Mouse (Mus musculus): ENCODE results near the gene Ogfr. TPM values are rescaled to one million over a fixed set of nuclear protein-coding genes. Genes with fewer than 3 reads are reported as not detected.

The Ogfr gene
- total RNA-seq (2018; cell fraction: chromatin; rRNA removed): 100 to 1,000 TPM in 8 of 26 experiments, 10 to 100 TPM in 18; 35.4 to 176 (median 91.3) TPM
- 100 to 1,000 TPM in 14 of 26 experiments, 10 to 100 TPM in 12; 65.8 to 175 (median 125) TPM for total RNA-seq (2018; cell fraction: cytosol; rRNA removed)
- total RNA-seq (2018; cell fraction: nucleus; rRNA removed): 100 to 1,000 TPM in 18 of 26 experiments, 10 to 100 TPM in 8; 62.2 to 241 (median 143) TPM
- 50.5 to 112 TPM (median 71.7 TPM) in 3 replicates for polyA plus RNA-seq (2018)

DNA sequence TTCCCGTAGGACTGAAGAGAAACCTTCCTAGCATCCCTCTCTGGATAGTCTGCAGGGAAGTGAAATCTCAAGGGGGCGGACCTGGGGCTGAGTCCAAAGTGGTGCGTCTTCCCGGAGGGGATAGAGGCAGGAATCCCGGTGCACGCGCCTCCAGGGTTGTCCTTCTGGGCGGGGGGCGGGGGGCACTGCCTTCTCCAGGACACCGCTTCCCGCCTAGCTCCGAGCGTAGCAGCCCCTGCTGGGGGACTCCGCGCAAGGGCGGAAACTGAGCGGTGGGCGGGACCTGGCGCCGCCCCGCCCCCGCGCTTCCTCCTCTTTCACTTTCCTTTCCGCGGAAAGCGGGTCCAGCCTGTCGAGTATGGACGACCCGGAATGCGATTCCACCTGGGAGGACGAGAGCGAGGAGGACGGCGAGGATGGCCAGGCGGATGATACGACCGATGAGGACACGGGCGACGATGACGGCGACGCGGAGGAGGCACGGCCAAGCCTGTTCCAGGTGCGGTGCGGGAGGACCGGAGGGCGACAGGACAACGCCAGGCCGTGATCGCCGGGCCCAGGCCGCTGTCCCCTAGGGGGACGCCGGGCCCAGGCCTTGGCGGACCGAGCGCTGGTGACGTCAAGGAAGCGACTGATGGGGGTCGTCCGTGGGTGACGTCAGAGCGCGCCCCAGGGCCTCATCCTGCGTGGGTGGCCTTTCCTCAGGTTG, at the start of gene Ogfr:
TSS of gene Ogfr (plus strand) at position 123 of the 709 bp plus-strand sequence.
- Histone ChIP-seq H3K79me2 (ENCODE audit: inconsistent target) (peaks cover 67% of the 10 kb centered on the region), H3K36me3 (ENCODE audit: inconsistent target) (peaks cover 52% of the 10 kb centered on the region), H3K4me3 (ENCODE audit: inconsistent target) (peak within 1 kb of the TSS; percentile 93), H3K27ac (peak within 1 kb of the TSS; percentile 60)
- WGBS (ENCODE audit: missing documents): under 1% methylated on average over 55 of the region's 67 CpGs

DNA sequence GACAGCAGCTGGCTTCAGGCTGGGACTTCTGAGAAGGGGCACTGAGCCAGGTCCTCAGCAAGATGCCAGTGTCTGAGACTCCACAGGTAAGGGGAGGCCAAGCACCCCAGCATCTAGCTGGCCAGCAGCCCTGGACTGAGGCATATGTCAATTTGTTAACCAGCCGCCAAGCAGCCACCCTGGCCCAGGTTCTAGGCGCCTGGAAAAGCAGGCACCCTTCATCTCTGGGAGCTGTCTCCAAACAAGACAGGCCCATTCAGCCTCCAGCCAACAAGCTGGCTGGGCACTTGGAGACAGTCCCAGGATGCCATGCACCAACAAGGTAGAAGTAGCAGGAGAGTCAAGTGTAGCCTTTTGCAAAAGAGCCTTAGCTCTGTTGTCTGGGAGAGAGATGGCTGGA, 45.4 kb upstream of the Ogfr start:
- H3K36me3 ChIP-seq (ENCODE audit: inconsistent target): no peaks in the 10 kb centered on the region
- 96% methylated on average over 2 of the region's 2 CpGs for WGBS (ENCODE audit: missing documents)
- H3K79me2 ChIP-seq (ENCODE audit: inconsistent target): no peaks in the 10 kb centered on the region
- H3K27ac ChIP-seq: no peak overlapping the region
- H3K4me3 ChIP-seq (ENCODE audit: inconsistent target): no peak overlapping the region

DNA sequence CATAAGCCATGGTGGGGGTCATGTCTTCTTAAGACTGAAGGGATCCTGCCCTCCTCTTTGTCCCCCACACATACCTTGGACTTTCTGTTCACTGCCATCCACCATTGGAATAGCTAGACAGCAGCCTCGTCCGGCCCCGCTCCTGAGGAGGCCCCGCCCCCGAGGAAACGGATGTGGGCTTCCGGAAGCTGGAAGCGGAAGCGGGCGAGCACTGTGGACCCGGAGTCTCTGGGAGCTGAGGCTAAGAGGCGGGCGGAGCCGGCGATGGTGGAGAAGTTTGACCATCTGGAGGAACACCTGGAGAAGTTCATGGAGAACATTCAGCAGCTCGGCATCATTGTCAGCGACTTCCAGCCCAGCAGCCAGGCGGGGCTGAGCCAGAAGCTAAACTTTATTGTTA, 44.0 kb upstream of the Ogfr start:
- Histone ChIP-seq H3K4me3 (ENCODE audit: inconsistent target) (no peak overlapping the region), H3K79me2 (ENCODE audit: inconsistent target) (no peaks in the 10 kb centered on the region), H3K27ac (no peak overlapping the region), H3K36me3 (ENCODE audit: inconsistent target) (no peaks in the 10 kb centered on the region)
- 51% methylated on average over 18 of the region's 18 CpGs for WGBS (ENCODE audit: missing documents)

DNA sequence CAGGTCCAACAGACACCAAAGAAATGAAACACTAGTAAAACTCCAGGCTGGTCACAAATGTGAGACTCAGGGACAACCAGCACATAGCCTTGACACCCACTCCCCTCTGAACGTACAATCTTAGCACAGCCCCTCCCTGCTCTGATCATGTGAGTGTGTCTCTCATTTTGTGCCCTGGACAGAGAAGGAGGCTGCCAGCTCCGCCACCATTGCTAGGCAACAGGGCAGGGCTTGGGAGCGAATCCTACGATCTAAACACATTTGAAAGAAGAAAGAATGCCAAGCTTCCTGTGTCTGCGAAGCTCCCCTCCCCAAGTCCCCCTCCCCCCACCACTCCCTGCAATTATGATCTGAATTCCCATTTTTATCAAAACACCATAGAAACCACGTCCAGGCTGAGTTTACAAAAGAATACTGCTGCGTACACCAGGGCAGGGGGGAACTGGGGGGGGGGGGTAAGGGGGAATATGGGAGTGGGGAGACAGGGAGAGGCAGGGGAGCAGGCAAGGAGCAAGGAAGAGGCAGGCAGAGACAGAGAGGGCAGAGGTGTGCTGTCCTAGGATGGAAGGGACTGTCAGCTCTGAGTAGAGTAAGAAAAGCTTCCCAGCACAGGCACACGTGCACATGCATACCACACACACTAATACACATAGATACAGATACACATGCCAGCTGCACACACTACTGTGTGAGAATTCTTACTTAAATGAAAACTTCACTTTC, 41.5 kb upstream of the Ogfr start:
- Histone ChIP-seq H3K4me3 (ENCODE audit: inconsistent target) (no peak overlapping the region), H3K79me2 (ENCODE audit: inconsistent target) (no peaks in the 10 kb centered on the region), H3K27ac (no peak overlapping the region), H3K36me3 (ENCODE audit: inconsistent target) (no peaks in the 10 kb centered on the region)
- WGBS (ENCODE audit: missing documents): 57% methylated on average over 8 of the region's 8 CpGs

DNA sequence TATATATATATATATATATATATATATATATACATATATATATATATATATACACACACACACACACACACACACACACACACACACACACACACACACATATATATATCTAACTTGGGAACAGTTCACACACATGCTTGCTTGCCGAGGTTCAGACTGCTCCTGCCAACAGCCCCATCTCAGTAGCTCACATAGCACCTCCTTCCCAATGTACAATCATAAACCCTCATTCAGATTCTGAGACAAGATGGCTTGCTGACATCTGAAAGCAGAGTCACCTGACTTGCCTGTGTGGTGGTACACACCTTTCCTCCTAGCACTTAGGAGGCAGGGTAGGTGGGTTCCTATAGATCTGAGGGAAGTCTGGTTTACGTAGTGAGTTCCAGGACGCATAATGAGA, 36.7 kb upstream of the Ogfr start:
- no peaks in the 10 kb centered on the region for H3K36me3 ChIP-seq (ENCODE audit: inconsistent target)
- no peak overlapping the region for H3K27ac ChIP-seq
- H3K79me2 ChIP-seq (ENCODE audit: inconsistent target): no peaks in the 10 kb centered on the region
- WGBS (ENCODE audit: missing documents): 85% methylated on average over 3 of the region's 3 CpGs
- no peak overlapping the region for H3K4me3 ChIP-seq (ENCODE audit: inconsistent target)

DNA sequence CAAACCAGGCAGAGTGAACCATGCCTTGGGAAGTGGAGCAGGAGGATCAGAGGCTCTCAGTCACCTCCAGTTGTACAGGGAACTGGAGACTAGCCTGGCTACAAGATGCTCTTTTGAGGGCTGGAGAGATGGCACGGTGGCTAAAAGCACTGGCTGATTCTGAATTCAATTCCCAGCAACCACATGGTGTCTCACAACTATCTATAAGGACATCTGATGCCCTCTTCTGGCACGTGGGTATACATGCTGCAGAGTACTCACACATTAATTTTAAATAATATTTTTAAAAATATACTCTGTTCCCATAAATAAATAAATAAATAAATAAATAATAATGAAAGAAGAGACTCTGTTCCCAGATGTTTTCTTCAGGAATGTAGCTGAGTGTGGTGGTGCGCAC, 33.8 kb upstream of the Ogfr start:
- H3K36me3 ChIP-seq (ENCODE audit: inconsistent target): no peaks in the 10 kb centered on the region
- WGBS (ENCODE audit: missing documents): 56% methylated on average over 3 of the region's 3 CpGs
- no peak overlapping the region for H3K27ac ChIP-seq
- H3K4me3 ChIP-seq (ENCODE audit: inconsistent target): no peak overlapping the region
- no peaks in the 10 kb centered on the region for H3K79me2 ChIP-seq (ENCODE audit: inconsistent target)

DNA sequence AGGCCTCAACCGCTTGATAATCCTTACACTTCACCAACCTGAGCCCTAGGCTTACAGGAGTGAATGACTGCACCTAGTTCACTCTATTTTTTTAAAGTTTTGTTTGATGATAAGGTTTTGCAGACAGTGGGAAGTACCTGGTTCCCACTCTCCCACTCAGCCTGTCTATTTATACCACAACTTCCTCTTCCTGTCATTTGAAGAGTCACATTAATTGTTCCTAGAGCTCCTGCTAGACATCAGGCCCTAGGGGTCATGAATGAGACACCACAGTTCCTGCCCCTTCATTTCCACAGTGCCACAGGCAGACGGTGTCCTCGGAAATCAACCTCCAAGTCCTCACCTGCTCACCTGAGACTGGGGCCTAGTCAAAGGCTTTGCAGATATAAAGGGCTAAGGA, 32.6 kb upstream of the Ogfr start:
- no peak overlapping the region for H3K27ac ChIP-seq
- no peaks in the 10 kb centered on the region for H3K79me2 ChIP-seq (ENCODE audit: inconsistent target)
- 33% methylated on average over 3 of the region's 3 CpGs for WGBS (ENCODE audit: missing documents)
- no peaks in the 10 kb centered on the region for H3K36me3 ChIP-seq (ENCODE audit: inconsistent target)
- no peak overlapping the region for H3K4me3 ChIP-seq (ENCODE audit: inconsistent target)

DNA sequence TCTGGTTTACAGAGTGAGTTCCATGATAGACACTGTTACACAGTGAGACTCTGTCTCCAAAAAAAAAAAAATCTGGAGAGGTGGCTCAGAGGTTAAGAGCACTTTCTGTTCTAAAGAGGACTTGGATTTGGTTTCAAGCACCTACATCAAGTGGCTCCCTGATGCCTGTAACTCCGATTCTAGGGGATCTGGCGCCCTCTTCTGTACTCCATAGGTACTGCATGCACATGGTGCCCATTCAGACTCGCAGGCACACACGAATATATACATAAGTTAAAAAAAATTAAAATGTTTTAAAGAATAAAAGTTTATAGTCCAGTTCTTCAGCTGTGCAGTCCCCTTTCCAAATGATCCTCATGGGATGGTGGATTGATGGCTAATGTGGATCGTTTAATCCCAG, 28.8 kb upstream of the Ogfr start:
- Histone ChIP-seq H3K36me3 (ENCODE audit: inconsistent target) (no peaks in the 10 kb centered on the region), H3K27ac (no peak overlapping the region), H3K4me3 (ENCODE audit: inconsistent target) (no peak overlapping the region), H3K79me2 (ENCODE audit: inconsistent target) (no peaks in the 10 kb centered on the region)
- 59% methylated on average over 5 of the region's 5 CpGs for WGBS (ENCODE audit: missing documents)

DNA sequence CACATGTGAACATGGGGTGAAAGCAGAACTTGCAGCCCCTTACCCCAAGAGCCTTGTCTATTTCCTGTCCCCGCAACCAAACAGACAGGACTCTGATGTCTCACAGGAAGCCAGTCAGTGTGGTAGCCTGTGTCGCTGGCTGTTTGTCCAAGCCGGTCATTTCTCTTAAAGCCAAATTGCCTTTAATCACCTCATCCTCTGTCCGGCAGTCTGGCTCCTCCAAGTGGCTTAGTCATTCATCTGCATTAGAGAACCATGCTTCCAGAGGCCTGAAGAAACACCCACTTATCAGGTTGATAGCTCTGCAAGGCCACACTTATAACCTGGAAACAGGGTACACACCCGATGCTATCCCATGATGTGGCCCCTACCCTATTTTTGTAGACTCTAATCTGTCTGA, 26.9 kb upstream of the Ogfr start:
- Histone ChIP-seq H3K27ac (no peak overlapping the region), H3K4me3 (ENCODE audit: inconsistent target) (no peak overlapping the region), H3K79me2 (ENCODE audit: inconsistent target) (no peaks in the 10 kb centered on the region), H3K36me3 (ENCODE audit: inconsistent target) (no peaks in the 10 kb centered on the region)
- 61% methylated on average over 5 of the region's 5 CpGs for WGBS (ENCODE audit: missing documents)

DNA sequence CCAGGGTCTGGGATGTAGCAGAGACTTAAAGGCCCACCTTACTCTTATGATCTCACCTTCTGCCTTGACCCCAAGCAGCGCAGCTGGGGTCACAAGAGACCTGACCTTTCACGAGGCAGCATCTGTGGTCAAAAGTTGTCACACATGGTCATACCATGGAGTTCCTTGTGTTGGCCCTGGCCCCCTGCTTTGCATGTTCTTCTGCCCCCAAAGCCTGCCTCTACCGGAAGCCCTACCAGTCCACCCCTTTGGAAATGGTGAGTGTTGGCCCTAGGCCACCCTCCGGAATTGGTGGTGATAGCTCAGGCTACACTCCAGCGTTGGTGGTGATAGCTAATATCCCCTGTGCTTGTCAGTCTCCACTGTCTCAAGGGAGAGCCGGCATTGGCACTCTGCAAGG, 25.7 kb upstream of the Ogfr start:
- Histone ChIP-seq H3K36me3 (ENCODE audit: inconsistent target) (no peaks in the 10 kb centered on the region), H3K4me3 (ENCODE audit: inconsistent target) (no peak overlapping the region), H3K79me2 (ENCODE audit: inconsistent target) (no peaks in the 10 kb centered on the region), H3K27ac (no peak overlapping the region)
- WGBS (ENCODE audit: missing documents): 65% methylated on average over 6 of the region's 6 CpGs

DNA sequence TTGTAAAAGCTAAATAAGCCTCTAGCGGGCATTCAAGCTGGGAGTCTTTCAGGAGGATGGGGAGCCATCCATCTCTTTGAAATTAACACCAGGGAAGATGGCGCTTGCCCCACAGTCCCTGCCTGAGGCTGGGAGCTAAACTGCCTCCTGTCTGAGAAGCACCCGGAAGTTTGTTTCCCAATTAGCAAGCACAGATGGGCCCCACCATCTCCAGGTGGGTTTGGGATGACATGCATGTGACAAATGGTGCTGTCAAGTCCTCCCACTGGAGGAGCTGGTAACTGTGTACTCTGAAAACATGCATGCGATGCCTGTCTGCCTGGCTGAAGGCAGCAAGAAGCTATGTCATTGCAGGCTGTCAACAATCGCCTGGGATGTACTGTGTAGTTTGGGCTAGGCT, 25.2 kb upstream of the Ogfr start:
- H3K4me3 ChIP-seq (ENCODE audit: inconsistent target): no peak overlapping the region
- 78% methylated on average over 5 of the region's 5 CpGs for WGBS (ENCODE audit: missing documents)
- H3K27ac ChIP-seq: no peak overlapping the region
- H3K79me2 ChIP-seq (ENCODE audit: inconsistent target): no peaks in the 10 kb centered on the region
- no peaks in the 10 kb centered on the region for H3K36me3 ChIP-seq (ENCODE audit: inconsistent target)

DNA sequence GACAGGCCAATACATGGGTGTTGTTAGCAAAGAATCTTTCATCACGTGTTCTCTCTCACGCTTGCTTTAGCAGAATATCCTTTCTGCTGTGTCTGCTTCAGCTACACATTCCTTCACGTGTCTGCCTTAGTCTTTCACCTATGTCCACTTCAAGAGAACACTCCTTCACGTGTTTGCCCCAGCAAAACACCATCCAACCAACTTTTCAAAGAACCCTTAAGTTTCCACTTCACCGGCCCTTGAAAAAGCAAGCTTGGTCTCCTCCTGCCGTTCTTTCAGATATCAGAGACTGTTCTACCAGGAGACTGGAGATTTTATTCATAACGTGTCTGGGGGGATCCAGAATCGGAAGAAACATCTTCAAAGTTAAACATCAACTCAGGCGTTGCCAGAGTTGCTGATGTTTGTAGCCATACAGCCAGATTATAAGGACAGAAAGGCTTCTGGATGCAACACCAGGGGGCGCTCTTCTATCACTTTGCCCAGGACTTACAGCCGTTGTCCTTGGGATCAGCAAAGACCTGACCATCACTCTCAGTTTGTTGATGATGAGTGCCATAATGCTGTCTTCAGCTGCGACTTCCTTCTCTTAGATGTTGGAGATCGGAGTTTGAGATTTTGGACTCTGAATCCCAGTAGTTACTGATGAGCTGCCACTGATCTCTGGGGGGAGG, 22.7 kb upstream of the Ogfr start:
- 38% methylated on average over 11 of the region's 13 CpGs for WGBS (ENCODE audit: missing documents)
- H3K36me3 ChIP-seq (ENCODE audit: inconsistent target): no peaks in the 10 kb centered on the region
- H3K4me3 ChIP-seq (ENCODE audit: inconsistent target): no peak overlapping the region
- H3K79me2 ChIP-seq (ENCODE audit: inconsistent target): no peaks in the 10 kb centered on the region
- H3K27ac ChIP-seq: no peak overlapping the region

DNA sequence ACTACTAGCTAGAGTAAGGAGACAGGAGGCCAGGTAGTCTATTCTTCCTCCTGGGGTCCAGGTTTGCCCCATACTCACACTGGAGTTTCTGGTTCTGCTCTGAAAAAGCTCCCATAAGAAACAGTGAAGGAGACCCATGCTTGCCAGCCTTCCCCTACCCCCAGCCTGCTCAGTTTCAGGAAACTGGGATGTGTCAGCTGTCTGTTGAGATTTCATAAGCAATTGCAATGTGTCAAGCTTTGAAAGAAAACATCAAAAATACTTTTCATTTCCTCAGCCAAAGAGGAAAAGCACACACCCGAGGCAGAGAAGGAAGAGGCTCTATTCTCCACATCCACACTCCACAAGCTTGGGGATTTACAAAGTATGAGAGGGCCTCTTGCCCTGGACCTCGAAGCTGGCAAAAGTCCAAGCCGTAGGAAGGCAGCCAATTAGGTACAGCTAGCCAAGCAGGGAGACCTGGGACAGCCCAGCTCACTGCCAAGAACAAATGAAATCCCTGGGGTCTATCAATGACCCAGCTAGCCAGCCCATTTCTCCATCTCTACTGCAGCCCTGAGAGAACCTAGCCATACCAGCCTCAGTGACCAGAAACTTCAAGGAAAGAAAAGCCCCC, 19.9 kb upstream of the Ogfr start:
- WGBS (ENCODE audit: missing documents): 19% methylated on average over 3 of the region's 3 CpGs
- no peaks in the 10 kb centered on the region for H3K36me3 ChIP-seq (ENCODE audit: inconsistent target)
- no peak overlapping the region for H3K27ac ChIP-seq
- no peak overlapping the region for H3K4me3 ChIP-seq (ENCODE audit: inconsistent target)
- no peaks in the 10 kb centered on the region for H3K79me2 ChIP-seq (ENCODE audit: inconsistent target)

DNA sequence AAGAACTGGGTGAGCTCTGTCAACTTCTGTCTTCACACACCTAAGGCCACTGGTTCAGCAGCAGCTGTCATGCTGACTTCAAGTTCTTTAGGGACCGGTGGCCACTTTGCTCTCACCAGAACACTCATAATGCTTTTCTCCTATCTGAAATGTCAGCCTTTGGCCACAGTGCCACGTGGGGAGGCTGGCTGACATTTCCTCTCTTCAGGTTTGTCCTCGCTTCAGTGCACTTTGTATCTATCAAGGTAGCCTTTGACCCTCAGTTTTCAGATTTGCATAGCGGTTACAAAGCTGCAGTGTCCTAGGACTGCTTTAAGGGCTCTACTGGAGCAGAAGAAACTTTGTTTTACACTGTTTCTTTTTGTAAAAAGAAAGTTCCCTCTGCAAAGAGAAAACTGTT, 12.6 kb upstream of the Ogfr start:
- no peak overlapping the region for H3K27ac ChIP-seq
- H3K4me3 ChIP-seq (ENCODE audit: inconsistent target): no peak overlapping the region
- WGBS (ENCODE audit: missing documents): 65% methylated on average over 3 of the region's 4 CpGs
- H3K79me2 ChIP-seq (ENCODE audit: inconsistent target): no peaks in the 10 kb centered on the region
- H3K36me3 ChIP-seq (ENCODE audit: inconsistent target): no peaks in the 10 kb centered on the region
